Mouse (Mus musculus): Measurements from ENCODE around the gene Cryba4. TPM values are rescaled to one million over a fixed set of nuclear protein-coding genes. Genes with fewer than 3 reads are reported as not detected.
A peak's percentile ranks its signal among the peaks of the same experiment; 100 is the strongest.

The Cryba4 gene
- polyA plus RNA-seq, 1 experiment, result 0.51 TPM

GRCm38 (mm10) chr5:112284203-112284582, 31.9 kb upstream of the Cryba4 start:
- WGBS, result 84% methylated on average over 7 of the region's 7 CpGs
- no peak for TF ChIP-seq CTCF (IDR thresholded peaks at IDR 0.05; ENCODE audit: borderline replicate concordance, insufficient read depth, low read depth, low read length)
- no peak for TF ChIP-seq POLR2A (IDR thresholded peaks at IDR 0.05; ENCODE audit: borderline replicate concordance, insufficient read depth, low read length)
- H3K4me1 ChIP-seq (ENCODE audit: control insufficient read depth, insufficient read depth, low read length), result peaks cover 39% of the 10 kb centered on the region
- DNase-seq, result no peak
- H3K27me3 ChIP-seq (ENCODE audit: control insufficient read depth, insufficient read depth, low read length), result no peaks in the 10 kb centered on the region
- H3K4me3 ChIP-seq (replicated peaks; ENCODE audit: insufficient read depth, low read depth, low read length), result no peak overlapping the region
- H3K27ac ChIP-seq (ENCODE audit: insufficient read depth, low read length), result no peak overlapping the region

GRCm38 (mm10) chr5:112283543-112284202, 31.4 kb upstream of the Cryba4 start:
- TF ChIP-seq CTCF (IDR thresholded peaks at IDR 0.05; ENCODE audit: borderline replicate concordance, insufficient read depth, low read depth, low read length) (no peak), POLR2A (IDR thresholded peaks at IDR 0.05; ENCODE audit: borderline replicate concordance, insufficient read depth, low read length) (no peak)
- 78% methylated on average over 10 of the region's 10 CpGs for WGBS
- no peak overlapping the region for H3K27ac ChIP-seq (ENCODE audit: insufficient read depth, low read length)
- peaks cover 43% of the 10 kb centered on the region for H3K4me1 ChIP-seq (ENCODE audit: control insufficient read depth, insufficient read depth, low read length)
- no peak for DNase-seq
- no peaks in the 10 kb centered on the region for H3K27me3 ChIP-seq (ENCODE audit: control insufficient read depth, insufficient read depth, low read length)
- no peak overlapping the region for H3K4me3 ChIP-seq (replicated peaks; ENCODE audit: insufficient read depth, low read depth, low read length)

- WGBS, result 80% methylated on average over 9 of the region's 9 CpGs
- H3K4me3 ChIP-seq (replicated peaks; ENCODE audit: insufficient read depth, low read depth, low read length), result no peak overlapping the region
- no peaks in the 10 kb centered on the region for H3K27me3 ChIP-seq (ENCODE audit: control insufficient read depth, insufficient read depth, low read length)
- TF ChIP-seq CTCF (IDR thresholded peaks at IDR 0.05; ENCODE audit: borderline replicate concordance, insufficient read depth, low read depth, low read length) (no peak), POLR2A (IDR thresholded peaks at IDR 0.05; ENCODE audit: borderline replicate concordance, insufficient read depth, low read length) (no peak)
- DNase-seq, result no peak
- H3K27ac ChIP-seq (ENCODE audit: insufficient read depth, low read length), result no peak overlapping the region
- H3K4me1 ChIP-seq (ENCODE audit: control insufficient read depth, insufficient read depth, low read length), result peaks cover 47% of the 10 kb centered on the region
These were observed 30.6 kb upstream of the Cryba4 start for GRCm38 (mm10) chr5:112282780-112283482.

- no peak for DNase-seq
- 32% methylated on average over 6 of the region's 6 CpGs for WGBS
- TF ChIP-seq POLR2A (IDR thresholded peaks at IDR 0.05; ENCODE audit: borderline replicate concordance, insufficient read depth, low read length), result no peak
- TF ChIP-seq CTCF (IDR thresholded peaks at IDR 0.05; ENCODE audit: borderline replicate concordance, insufficient read depth, low read depth, low read length), result no peak
- Histone ChIP-seq H3K27ac (ENCODE audit: insufficient read depth, low read length) (no peak overlapping the region), H3K27me3 (ENCODE audit: control insufficient read depth, insufficient read depth, low read length) (no peaks in the 10 kb centered on the region), H3K4me3 (replicated peaks; ENCODE audit: insufficient read depth, low read depth, low read length) (no peak overlapping the region), H3K4me1 (ENCODE audit: control insufficient read depth, insufficient read depth, low read length) (peaks cover 47% of the 10 kb centered on the region)
These were observed 29.9 kb upstream of the Cryba4 start for GRCm38 (mm10) chr5:112282123-112282779.

GRCm38 (mm10) chr5:112281676-112282075, 29.4 kb upstream of the Cryba4 start:
- no peak overlapping the region for H3K27ac ChIP-seq (ENCODE audit: insufficient read depth, low read length)

GRCm38 (mm10) chr5:112280863-112281660, 28.7 kb upstream of the Cryba4 start:
- DNase-seq, result no peak
- no peak overlapping the region for H3K27ac ChIP-seq (ENCODE audit: insufficient read depth, low read length)
- 59% methylated on average over 15 of the region's 15 CpGs for WGBS
- TF ChIP-seq POLR2A (IDR thresholded peaks at IDR 0.05; ENCODE audit: borderline replicate concordance, insufficient read depth, low read length) (no peak), CTCF (IDR thresholded peaks at IDR 0.05; ENCODE audit: borderline replicate concordance, insufficient read depth, low read depth, low read length) (no peak)
- peaks cover 47% of the 10 kb centered on the region for H3K4me1 ChIP-seq (ENCODE audit: control insufficient read depth, insufficient read depth, low read length)
- H3K27me3 ChIP-seq (ENCODE audit: control insufficient read depth, insufficient read depth, low read length), result no peaks in the 10 kb centered on the region
- no peak overlapping the region for H3K4me3 ChIP-seq (replicated peaks; ENCODE audit: insufficient read depth, low read depth, low read length)

More at GRCm38 (mm10) chr5:112281676-112282075, 29.4 kb upstream of the Cryba4 start:
- no peaks in the 10 kb centered on the region for H3K27me3 ChIP-seq (ENCODE audit: control insufficient read depth, insufficient read depth, low read length)
- TF ChIP-seq CTCF (IDR thresholded peaks at IDR 0.05; ENCODE audit: borderline replicate concordance, insufficient read depth, low read depth, low read length), result no peak
- TF ChIP-seq POLR2A (IDR thresholded peaks at IDR 0.05; ENCODE audit: borderline replicate concordance, insufficient read depth, low read length), result no peak
- DNase-seq, result no peak
- WGBS, result 88% methylated on average over 4 of the region's 4 CpGs
- H3K4me3 ChIP-seq (replicated peaks; ENCODE audit: insufficient read depth, low read depth, low read length), result no peak overlapping the region
- peaks cover 47% of the 10 kb centered on the region for H3K4me1 ChIP-seq (ENCODE audit: control insufficient read depth, insufficient read depth, low read length)

- no peak for DNase-seq
- H3K4me1 ChIP-seq (ENCODE audit: control insufficient read depth, insufficient read depth, low read length), result peaks cover 42% of the 10 kb centered on the region
- 69% methylated on average over 7 of the region's 7 CpGs for WGBS
- TF ChIP-seq CTCF (IDR thresholded peaks at IDR 0.05; ENCODE audit: borderline replicate concordance, insufficient read depth, low read depth, low read length) (no peak), POLR2A (IDR thresholded peaks at IDR 0.05; ENCODE audit: borderline replicate concordance, insufficient read depth, low read length) (no peak)
- H3K27ac ChIP-seq (ENCODE audit: insufficient read depth, low read length), result peak overlapping the region; percentile 51
- no peaks in the 10 kb centered on the region for H3K27me3 ChIP-seq (ENCODE audit: control insufficient read depth, insufficient read depth, low read length)
- H3K4me3 ChIP-seq (replicated peaks; ENCODE audit: insufficient read depth, low read depth, low read length), result no peak overlapping the region
These were observed 27.8 kb upstream of the Cryba4 start for GRCm38 (mm10) chr5:112280151-112280550.
